Mouse (Mus musculus) ES-Bruce4 (cell line): ENCODE data around the gene Ryr1. TPM values are rescaled to one million over a fixed set of nuclear protein-coding genes. Genes with fewer than 3 reads are reported as not detected.

ENCODE experiments used
- H3K27ac ChIP-seq: 2 replicates; pipeline ENCODE4 v1.5.1; 2012; ENCODE audit warnings: low read length, inconsistent platforms; ENCODE audit not compliant: insufficient read depth
- H3K27me3 ChIP-seq: 2 replicates; pipeline ENCODE4 v1.6.1; 2012; ENCODE audit warnings: mild to moderate bottlenecking, low read length, inconsistent platforms; ENCODE audit not compliant: control insufficient read depth, poor library complexity, insufficient read depth, severe bottlenecking
- H3K36me3 ChIP-seq: 2 replicates; pipeline ENCODE4 v1.6.1; 2012; ENCODE audit warnings: inconsistent platforms, mild to moderate bottlenecking, low read length, moderate library complexity; ENCODE audit not compliant: control insufficient read depth, poor library complexity, insufficient read depth, severe bottlenecking
- H3K4me1 ChIP-seq: one replicate; pipeline ENCODE4 v1.8.1; 2011; ENCODE audit warnings: low read length; ENCODE audit not compliant: control insufficient read depth, insufficient read depth
- H3K4me3 ChIP-seq: 2 replicates; pipeline ENCODE4 v1.5.1; 2011; ENCODE audit warnings: low read depth, mild to moderate bottlenecking, low read length
- H3K9ac ChIP-seq: 2 replicates; pipeline ENCODE4 v1.6.1; 2012; ENCODE audit warnings: low read depth, mild to moderate bottlenecking, inconsistent platforms; ENCODE audit not compliant: poor library complexity, severe bottlenecking
- H3K9me3 ChIP-seq: replicated peaks from 2 replicates; pipeline ENCODE4 v1.6.1; 2012; ENCODE audit warnings: mild to moderate bottlenecking, low read length, inconsistent platforms; ENCODE audit not compliant: control insufficient read depth, poor library complexity, insufficient read depth, severe bottlenecking
- CTCF ChIP-seq: IDR thresholded peaks from one replicate; pipeline ENCODE4 v1.8.1; 2011; ENCODE audit warnings: low read depth, low read length
- EP300 ChIP-seq: IDR thresholded peaks from 2 replicates; pipeline ENCODE4 v1.6.1; 2011; ENCODE audit warnings: low read depth, low read length; ENCODE audit not compliant: insufficient read depth
- POLR2A ChIP-seq: IDR thresholded peaks from one replicate; pipeline ENCODE4 v1.8.1; 2011; ENCODE audit warnings: low read length; ENCODE audit not compliant: insufficient read depth
- polyA plus RNA-seq: library from polyadenylated mRNA; stranded (reverse); fragments of >200 nt; gene quantifications from 2 replicates; pipeline ENCODE4 v1.2.4, GENCODE M21; 2011; ENCODE audit warnings: low read depth; ENCODE audit not compliant: missing spikeins, insufficient read depth, insufficient read length

Gene Ryr1
- polyA plus RNA-seq, 1 experiment: 10.3 TPM

- no peaks in the 10 kb centered on the region for H3K27me3 ChIP-seq
Observed at GRCm38 (mm10) chr7:29039604-29039984, 85.4 kb downstream of the Ryr1 start.

GRCm38 (mm10) chr7:29037261-29037660 is 87.7 kb downstream of the Ryr1 start:
- Histone ChIP-seq H3K36me3 (no peaks in the 10 kb centered on the region), H3K4me1 (no peaks in the 10 kb centered on the region), H3K9me3 (no peaks in the 10 kb centered on the region), H3K4me3 (no peak overlapping the region), H3K27ac (no peak overlapping the region), H3K27me3 (no peaks in the 10 kb centered on the region), H3K9ac (no peak overlapping the region)
- no peak for TF ChIP-seq POLR2A
- TF ChIP-seq CTCF: peak; percentile 47
- no peak for TF ChIP-seq EP300

More at GRCm38 (mm10) chr7:29039604-29039984, 85.4 kb downstream of the Ryr1 start:
- Histone ChIP-seq H3K27ac (peak overlapping the region; percentile 73), H3K4me1 (no peaks in the 10 kb centered on the region), H3K9ac (peak overlapping the region; percentile 77), H3K36me3 (no peaks in the 10 kb centered on the region), H3K4me3 (peak overlapping the region; percentile 79), H3K9me3 (no peaks in the 10 kb centered on the region)
- TF ChIP-seq POLR2A (no peak), EP300 (no peak), CTCF (peak; percentile 52)

- H3K36me3 ChIP-seq: no peaks in the 10 kb centered on the region
- no peak overlapping the region for H3K4me3 ChIP-seq
- TF ChIP-seq POLR2A (no peak), CTCF (peak; percentile 68)
- no peaks in the 10 kb centered on the region for H3K27me3 ChIP-seq
- H3K4me1 ChIP-seq: no peaks in the 10 kb centered on the region
- no peaks in the 10 kb centered on the region for H3K9me3 ChIP-seq
- H3K27ac ChIP-seq: no peak overlapping the region
- no peak overlapping the region for H3K9ac ChIP-seq
Observed at GRCm38 (mm10) chr7:29032685-29033084, 92.3 kb downstream of the Ryr1 start.

GRCm38 (mm10) chr7:29031641-29032040 is 93.3 kb downstream of the Ryr1 start:
- no peaks in the 10 kb centered on the region for H3K36me3 ChIP-seq
- peaks cover 1% of the 10 kb centered on the region for H3K4me1 ChIP-seq
- H3K9me3 ChIP-seq: no peaks in the 10 kb centered on the region
- no peak overlapping the region for H3K9ac ChIP-seq
- H3K4me3 ChIP-seq: no peak overlapping the region
- no peaks in the 10 kb centered on the region for H3K27me3 ChIP-seq
- TF ChIP-seq CTCF (no peak), EP300 (no peak), POLR2A (no peak)
- H3K27ac ChIP-seq: no peak overlapping the region

GRCm38 (mm10) chr7:29029690-29030656 is 95.0 kb downstream of the Ryr1 start:
- H3K9ac ChIP-seq: no peak overlapping the region
- no peaks in the 10 kb centered on the region for H3K27me3 ChIP-seq
- no peak overlapping the region for H3K4me3 ChIP-seq
- H3K9me3 ChIP-seq: no peaks in the 10 kb centered on the region
- no peaks in the 10 kb centered on the region for H3K36me3 ChIP-seq
- TF ChIP-seq EP300 (no peak), POLR2A (no peak), CTCF (no peak)
- H3K27ac ChIP-seq: no peak overlapping the region
- H3K4me1 ChIP-seq: peaks cover 2% of the 10 kb centered on the region

GRCm38 (mm10) chr7:29028761-29029160 is 96.2 kb downstream of the Ryr1 start:
- H3K27ac ChIP-seq: no peak overlapping the region
- H3K4me1 ChIP-seq: peaks cover 2% of the 10 kb centered on the region

More at GRCm38 (mm10) chr7:29028761-29029160, 96.2 kb downstream of the Ryr1 start:
- Histone ChIP-seq H3K27me3 (no peaks in the 10 kb centered on the region), H3K36me3 (no peaks in the 10 kb centered on the region), H3K9ac (peak overlapping the region; percentile 33; the same call in 1 of the 2 replicates), H3K4me3 (peak overlapping the region; percentile 61), H3K9me3 (no peaks in the 10 kb centered on the region)
- TF ChIP-seq CTCF (no peak), POLR2A (peak; percentile 41)
